Mouse (Mus musculus): ENCODE data around the gene Nox3.

Gene Nox3

DNA sequence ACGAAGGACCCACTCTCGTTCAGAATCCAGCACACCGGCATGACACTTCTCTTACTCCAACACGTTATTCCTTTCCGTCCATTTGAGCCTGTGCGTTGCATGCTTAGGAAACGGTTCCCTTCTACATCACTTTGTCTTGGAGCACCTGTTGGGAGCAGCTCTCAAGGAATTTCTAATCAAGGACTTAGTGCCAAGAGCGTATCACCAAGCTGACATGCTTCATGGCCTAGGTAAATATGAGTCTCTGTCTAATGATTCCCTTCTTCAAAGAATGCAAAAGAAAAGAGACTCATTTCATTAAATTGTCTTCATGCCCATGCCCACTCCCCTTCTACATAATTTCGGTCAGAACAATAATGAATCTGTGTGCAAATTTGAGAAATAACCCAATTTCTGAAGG is at the start of gene Nox3:
TSS of gene Nox3 (minus strand) at position 101 of the 400 bp plus-strand sequence.
- DNase-seq, result no peak

DNA sequence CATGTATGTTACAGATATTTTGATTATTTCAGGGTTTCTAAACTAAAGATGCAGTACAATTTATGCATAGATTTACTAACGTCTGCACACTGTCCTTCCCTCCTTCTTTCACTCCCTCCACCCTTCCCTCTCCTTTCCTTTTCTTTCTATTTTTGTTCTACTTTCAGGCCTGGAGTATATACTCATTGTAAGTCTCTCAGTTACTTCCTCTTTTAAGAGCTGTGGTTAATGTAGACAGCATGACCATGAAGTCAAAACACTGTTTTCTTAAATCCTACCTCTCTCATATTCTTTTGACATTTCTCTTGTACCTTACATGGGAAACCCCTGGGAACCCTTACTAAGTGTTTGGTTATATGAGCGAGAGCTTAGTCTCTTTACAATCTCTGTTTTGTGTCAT is 48.3 kb upstream of the Nox3 start:
- DNase-seq, result no peak

DNA sequence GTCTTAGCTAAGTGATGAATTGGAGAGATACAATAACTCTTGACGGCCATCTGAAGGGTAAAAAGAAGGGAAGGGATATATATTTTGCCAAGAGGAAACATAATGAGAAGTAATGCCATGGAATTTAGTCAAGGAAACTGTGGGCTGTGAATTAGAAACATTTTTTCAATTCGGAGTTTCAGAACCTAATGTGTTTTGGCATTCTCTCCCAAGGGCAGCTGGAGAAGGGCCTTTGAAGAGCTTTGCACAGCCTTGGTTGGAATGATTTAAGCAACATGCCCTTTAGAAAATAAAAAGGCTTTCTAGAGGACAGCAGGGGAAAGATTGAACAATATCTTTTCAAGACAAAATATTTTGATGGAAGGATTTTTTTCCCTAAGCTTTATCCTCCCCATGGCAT is 40.9 kb upstream of the Nox3 start:
- DNase-seq, result no peak

- no peak for DNase-seq
Measured at GRCm38 (mm10) chr17:3734286-3734685, 38.2 kb upstream of the Nox3 start.

GRCm38 (mm10) chr17:3705350-3705930 is 9.4 kb upstream of the Nox3 start:
- DNase-seq, result no peak

DNA sequence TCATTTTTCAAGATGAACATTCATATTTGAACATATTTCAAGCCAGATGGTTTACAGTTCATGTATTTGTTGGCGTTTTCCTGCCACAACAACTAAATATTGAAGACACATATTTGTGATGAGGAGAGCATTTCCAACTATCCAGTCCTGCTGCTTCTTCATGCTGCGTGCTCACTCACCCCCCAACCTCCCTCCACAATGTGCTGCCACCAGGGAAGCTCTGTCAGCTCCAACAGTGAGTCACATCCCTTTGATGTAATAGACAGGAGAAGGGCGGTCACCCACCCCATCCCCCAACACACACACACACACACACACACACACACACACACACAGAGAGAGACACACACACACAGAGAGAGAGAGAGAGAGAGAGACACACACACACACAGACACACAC is 6.3 kb upstream of the Nox3 start:
- no peak for DNase-seq

- DNase-seq, result no peak
Measured at GRCm38 (mm10) chr17:3692817-3693216, 3.2 kb downstream of the Nox3 start.

GRCm38 (mm10) chr17:3690499-3691258 is 5.4 kb downstream of the Nox3 start:
- no peak for DNase-seq

GRCm38 (mm10) chr17:3683662-3684061 is 12.4 kb downstream of the Nox3 start:
- DNase-seq, result no peak

DNA sequence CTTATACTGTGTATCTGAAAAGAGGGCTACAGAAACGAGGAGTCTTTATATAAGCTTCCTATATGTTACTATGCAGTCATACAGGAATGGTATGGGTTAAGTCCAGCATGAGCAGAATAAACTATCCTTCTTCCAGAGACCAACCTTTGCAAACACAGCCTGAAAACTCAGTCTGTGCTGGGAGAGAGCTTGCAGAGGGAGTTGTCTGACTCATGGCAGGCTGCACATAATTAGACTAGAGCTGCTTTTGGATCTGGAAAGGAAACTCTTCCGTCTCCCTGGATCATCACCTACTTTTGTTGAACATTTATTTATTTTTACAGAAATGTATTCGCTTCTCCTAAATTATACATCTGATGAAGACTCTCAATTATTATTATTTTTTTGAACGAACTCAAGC is 26.8 kb downstream of the Nox3 start:
- DNase-seq, result no peak

- DNase-seq, result no peak
Measured at GRCm38 (mm10) chr17:3667287-3667686, 28.8 kb downstream of the Nox3 start.

- no peak for DNase-seq
Measured at GRCm38 (mm10) chr17:3665321-3665720, 30.7 kb downstream of the Nox3 start.

GRCm38 (mm10) chr17:3659497-3659896 is 36.6 kb downstream of the Nox3 start:
- no peak for DNase-seq

DNA sequence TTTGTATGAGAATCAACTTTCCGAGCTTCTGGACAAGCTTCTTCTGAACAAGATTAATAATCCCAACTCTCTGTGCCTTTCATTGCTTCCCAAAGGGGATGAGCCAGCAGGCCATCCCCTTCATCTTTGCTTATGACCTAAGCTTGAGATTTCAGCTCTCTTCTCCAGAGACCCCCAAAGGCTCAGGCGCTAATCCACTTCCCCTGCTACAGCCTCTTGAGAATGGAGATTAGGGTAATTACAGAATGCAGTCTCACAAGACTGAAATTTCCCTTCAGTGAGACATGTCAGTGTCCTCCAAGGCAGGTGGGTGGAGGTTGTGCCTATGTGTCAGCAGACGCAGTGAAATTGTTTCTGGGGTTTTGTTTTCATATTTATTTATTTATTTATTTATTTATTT is 45.7 kb downstream of the Nox3 start:
- no peak for DNase-seq

- DNase-seq, result no peak
Measured at GRCm38 (mm10) chr17:3643582-3643981, 52.5 kb downstream of the Nox3 start.

DNA sequence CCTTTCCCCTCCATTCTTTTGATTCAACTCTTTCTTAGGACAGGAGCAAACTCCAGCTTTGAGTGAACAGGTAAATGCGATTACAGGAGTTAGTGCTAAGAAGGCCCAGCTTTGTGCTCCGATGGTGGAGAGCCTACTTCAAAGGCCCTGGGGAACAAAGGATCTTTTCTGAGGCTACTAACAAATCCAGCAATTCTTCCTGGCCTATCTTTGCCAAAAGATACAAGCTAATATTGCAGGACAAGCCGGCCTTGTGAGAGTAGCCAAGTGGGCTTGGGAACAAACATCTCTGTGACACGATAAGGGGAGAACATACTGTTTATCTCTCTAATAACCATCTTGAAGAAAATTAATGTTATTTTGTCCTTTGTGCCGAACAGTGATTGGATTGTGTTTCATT is 54.6 kb downstream of the Nox3 start:
- DNase-seq, result no peak

GRCm38 (mm10) chr17:3638757-3639156 is 57.3 kb downstream of the Nox3 start:
- no peak for DNase-seq

DNA sequence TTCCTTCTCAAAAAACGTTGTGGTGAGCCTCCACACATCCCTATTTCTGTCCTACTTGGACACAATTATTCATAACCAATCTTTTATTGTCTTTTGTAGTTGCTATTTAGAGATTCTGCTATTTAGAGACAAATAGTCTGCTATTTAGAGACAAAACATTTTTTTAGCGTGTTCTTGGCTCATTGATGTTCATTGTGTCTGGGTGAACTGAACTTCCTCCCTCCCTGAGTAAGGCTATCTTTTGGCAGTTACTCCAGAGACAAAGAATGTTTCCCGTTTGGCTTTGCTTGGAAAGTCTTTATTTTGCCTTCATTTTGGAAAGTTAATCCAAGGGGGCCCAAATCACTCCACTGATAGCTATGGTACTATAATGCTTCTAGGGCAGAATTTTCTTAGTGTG is 63.6 kb downstream of the Nox3 start:
- DNase-seq, result no peak

DNA sequence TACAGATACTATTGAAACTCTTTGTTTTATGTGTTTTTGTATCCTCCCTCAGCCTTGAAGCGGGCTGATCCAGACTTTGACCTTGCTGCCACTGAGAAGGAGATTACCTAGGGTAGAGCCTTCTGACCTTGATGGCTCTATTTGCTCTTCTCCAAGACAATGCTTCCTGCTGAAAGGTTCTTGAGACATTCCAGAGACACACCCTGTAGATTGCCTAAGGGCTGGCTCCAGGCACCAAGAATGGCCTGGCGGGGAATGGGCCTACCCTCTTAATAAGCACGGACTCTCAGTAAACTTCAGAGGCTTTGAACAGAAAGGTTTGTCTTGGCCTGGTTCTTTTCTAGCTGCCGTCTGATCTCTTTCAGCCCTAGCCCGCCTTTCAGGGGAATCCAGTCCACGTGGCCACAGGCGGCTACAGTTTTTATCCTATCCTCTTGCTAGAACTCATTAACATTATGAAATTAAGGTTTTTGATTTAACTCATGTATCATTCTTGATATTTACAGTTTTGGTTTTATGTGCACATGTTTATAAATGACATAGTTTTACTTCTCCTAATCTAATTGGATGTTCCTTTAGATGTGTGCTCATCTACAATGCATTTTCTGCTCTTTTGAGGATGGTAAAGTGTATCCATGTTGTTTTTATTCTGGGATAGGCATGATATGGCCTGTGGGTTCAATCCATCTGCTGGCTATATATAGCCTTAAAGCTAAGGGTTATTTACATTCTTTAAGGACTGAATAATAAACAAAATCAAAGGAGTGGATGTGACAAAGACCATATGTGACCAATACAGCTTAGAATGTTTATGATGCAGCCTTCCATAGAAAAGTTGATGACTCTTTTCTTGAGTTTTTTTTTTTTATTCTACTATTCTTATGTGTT is 79.5 kb downstream of the Nox3 start:
- no peak for DNase-seq

DNA sequence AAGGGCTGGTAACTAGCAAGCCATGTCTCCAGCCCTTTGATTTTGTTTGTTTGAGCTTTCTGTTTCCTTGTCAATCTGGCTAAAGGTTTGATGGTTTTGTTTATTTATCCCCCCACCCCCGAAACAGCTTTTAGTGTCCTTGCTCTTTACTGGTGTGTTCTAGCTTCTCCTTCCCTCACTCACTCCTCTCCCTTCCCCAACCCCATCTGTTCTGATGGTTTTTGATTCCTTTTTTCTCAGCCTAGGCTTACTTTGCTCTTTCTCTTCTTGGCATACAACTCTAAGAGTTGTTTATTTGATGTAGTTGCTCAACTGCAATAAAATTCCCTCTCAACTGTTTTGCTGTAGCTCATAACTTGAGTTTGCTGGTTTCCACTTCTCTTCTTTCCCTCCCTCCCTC is 80.5 kb downstream of the Nox3 start:
- no peak for DNase-seq

- no peak for DNase-seq
Measured at GRCm38 (mm10) chr17:3611781-3612075, 84.3 kb downstream of the Nox3 start.

DNA sequence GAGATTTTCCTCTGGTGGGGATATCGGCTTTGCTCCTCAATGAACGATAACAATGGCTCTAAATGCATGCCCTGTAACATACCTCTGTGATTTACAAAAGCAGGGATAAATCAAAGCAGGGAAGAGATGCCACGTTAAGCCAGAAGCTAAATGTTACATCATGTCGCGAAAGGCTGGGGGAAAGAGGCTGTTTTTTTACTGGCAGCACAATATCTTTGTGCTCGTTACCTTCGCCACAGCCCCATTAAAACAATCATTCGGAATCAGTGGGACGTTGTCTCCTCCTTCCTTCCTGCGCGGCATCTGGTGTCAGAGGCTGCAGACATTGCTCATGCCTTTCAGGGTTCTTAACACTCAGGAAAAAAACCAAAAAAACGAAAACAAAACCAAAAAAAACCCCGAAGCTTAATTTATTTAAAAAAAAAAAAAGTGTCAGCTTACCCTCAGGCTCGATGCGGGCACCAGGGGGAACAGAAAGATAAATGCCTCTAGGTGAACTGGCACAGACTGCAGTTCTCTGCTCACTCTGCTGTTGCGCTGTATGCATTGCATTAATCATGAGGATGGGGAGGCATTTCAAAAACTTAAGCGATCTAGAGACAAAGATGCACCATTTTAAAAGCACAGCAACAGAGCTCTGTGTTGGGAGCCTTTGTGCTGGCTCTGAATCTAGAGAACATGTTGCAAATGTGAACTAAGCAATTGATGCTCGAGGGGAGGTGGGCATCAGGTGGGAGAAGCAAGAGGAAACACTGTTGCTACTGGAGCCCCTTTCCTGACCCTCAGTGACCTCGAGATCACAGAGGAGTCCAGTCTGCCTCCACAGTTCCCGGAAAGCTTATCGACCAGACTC is 84.9 kb downstream of the Nox3 start:
- no peak for DNase-seq

- DNase-seq, result no peak
Measured at GRCm38 (mm10) chr17:3610307-3610754, 85.7 kb downstream of the Nox3 start.

Data from thymus, postnatal 25 days (tissue).